Mouse (Mus musculus) macrophage (primary cell): ENCODE data around the gene Mob1b. TPM values are rescaled to one million over a fixed set of nuclear protein-coding genes. Genes with fewer than 3 reads are reported as not detected.

Source experiments
- H3K27ac ChIP-seq: fragments of 350-480 bp; formaldehyde crosslinking; 2 replicates; pipeline ENCODE4 v1.9.0; 2021
- H3K36me3 ChIP-seq: fragments of 350-480 bp; formaldehyde crosslinking; 2 replicates; pipeline ENCODE4 v1.9.0; 2021; ENCODE audit errors: inconsistent target
- H3K4me3 ChIP-seq: fragments of 350-480 bp; formaldehyde crosslinking; 2 replicates; pipeline ENCODE4 v1.9.0; 2021; ENCODE audit errors: inconsistent target
- H3K79me2 ChIP-seq: fragments of 350-480 bp; formaldehyde crosslinking; 2 replicates; pipeline ENCODE4 v1.9.0; 2021; ENCODE audit errors: inconsistent target
- WGBS: methylation state at CpG from one replicate; pipeline ENCODE4 v1.1.7; 2026; ENCODE audit warnings: inconsistent platforms; ENCODE audit not compliant: missing documents; 5-methylcytosine and 5-hydroxymethylcytosine counted together
- polyA plus RNA-seq: library from polyadenylated mRNA; stranded (reverse); fragments of 250-400 nt; gene quantifications from 3 replicates; pipeline ENCODE4 v1.2.4, GENCODE M21; 2018; ENCODE audit warnings: inconsistent platforms

The Mob1b gene
- polyA plus RNA-seq, 1 experiment from 2014 or later = 8.3 TPM

DNA sequence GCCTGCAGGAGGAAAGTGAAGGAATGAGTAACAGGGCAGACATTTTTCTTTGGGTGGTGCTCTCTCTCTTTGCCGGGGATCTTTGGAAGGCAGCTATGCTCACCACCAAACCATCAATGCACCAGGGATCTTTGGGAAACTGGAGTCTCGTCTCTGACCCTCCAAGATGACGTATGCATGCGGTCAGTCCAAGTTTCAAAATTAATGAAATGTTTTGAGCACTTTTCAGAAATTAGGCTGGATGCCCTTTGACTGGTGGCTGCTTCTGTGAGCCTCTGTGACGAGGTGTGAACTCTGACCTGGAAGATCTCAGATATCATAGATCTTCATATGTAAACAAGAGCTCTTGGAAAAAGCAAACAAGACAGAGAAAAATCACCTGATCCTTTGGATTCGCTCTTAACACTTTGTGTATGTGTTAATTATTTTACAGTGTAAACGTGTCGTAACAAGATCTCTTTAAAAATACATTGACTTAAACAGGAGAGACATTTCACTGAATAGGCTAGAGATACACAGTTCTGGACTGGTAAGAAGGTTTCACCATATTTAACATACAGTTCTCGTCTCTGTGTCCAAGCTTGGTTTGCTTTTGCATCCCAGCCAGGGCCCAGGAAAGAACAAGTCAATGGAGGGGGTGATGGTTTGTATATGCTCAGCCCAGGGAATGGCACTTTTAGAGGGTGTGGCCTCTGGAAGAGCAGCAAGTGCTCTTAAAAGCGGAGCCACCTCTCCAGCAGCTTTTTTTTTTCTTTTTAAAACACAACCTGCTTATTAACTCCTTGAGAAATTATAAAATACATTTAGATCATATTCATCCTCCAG is 29.8 kb upstream of the Mob1b start:
- 92% methylated on average over 9 of the region's 10 CpGs for WGBS
- Histone ChIP-seq H3K79me2 (no peaks in the 10 kb centered on the region), H3K4me3 (no peak overlapping the region), H3K36me3 (no peaks in the 10 kb centered on the region), H3K27ac (no peak overlapping the region)

DNA sequence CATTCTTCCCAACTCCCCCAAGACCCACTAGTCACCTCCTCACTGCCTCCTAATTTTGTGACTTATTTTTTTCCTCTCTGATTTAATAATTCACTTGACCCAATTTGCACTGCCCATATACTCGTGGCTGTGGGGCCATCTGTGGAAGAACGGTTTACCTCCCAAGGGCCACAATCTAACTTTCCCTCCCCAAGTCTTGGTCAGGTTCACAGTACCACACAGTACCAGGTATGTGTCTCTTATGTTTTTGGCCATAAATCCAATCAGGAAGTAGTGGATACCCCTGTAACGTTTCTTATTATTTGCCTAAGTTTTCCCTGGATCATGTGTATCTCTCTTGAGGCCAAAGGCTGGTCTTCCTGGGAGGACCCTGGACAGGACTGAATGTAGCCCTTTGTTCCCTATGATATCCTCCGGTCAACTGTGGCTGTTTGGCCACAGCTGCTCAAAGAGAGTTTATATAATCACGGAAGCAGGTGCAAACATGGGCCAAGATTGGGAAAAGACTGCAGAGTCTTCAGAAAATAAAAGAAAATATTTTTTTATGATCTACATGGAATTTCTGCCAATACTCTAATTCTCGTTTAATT is 29.1 kb upstream of the Mob1b start:
- H3K4me3 ChIP-seq = no peak overlapping the region
- 88% methylated on average over 6 of the region's 6 CpGs for WGBS
- H3K27ac ChIP-seq = no peak overlapping the region
- H3K36me3 ChIP-seq = no peaks in the 10 kb centered on the region
- H3K79me2 ChIP-seq = no peaks in the 10 kb centered on the region

DNA sequence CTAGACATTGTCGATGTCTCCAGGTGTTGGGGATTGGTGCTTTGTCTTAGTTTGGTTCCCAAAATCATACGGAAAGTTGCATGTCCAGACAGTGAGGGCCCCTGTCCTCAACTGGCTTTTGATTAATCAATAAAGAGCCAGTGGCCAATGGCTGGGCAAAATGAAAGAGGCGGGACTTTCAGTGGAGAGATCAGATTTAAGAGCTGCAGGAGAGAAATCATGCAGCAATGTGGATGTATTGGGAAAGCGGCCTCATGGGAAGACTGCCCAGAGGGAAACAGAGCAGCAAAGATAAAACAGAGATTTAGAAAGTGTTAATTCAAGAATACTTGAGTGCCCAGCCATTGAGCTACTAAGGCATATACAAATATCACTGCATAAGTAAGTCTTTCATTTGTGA is 28.1 kb upstream of the Mob1b start:
- Histone ChIP-seq H3K79me2 (no peaks in the 10 kb centered on the region), H3K4me3 (no peak overlapping the region), H3K27ac (no peak overlapping the region), H3K36me3 (no peaks in the 10 kb centered on the region)
- WGBS = 96% methylated on average over 4 of the region's 4 CpGs

DNA sequence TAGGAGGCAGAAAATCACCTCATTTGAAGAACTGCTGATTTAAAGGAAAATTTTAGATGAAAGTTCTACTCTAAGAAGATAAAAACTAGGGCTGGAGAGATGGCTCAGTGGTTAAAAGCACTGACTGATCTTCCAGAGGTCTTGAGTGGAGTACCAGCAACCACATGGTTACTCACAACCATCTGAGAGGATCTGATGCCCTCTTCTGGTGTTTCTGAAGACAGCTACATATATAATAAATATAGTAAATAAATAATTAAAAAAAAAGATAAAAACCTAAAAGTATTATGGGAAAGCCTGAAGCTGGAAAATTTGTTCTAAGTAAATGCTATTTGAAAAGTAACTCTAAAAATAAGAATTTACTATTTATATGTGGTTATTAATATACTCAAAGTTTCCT is 27.6 kb upstream of the Mob1b start:
- H3K27ac ChIP-seq = no peak overlapping the region

DNA sequence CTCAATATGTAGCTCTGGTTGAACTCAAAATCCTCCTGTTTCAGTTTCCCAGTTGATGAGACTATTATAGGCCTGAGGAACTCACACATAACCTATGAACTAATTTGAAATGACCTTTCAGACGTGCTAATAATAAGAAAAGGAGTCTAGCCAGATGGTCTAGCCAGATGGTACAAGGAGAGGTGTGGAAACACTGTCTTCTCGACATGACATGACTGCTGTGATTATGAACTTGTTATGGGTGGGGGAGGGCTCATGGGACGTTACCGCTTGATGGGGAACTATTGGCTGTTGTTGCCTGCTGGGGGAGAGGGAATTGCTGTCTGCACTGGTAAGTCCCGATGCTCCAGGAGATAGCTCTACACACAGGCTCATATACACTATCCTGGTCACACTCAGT is 23.4 kb upstream of the Mob1b start:
- WGBS = 90% methylated on average over 5 of the region's 5 CpGs
- Histone ChIP-seq H3K4me3 (no peak overlapping the region), H3K79me2 (no peaks in the 10 kb centered on the region), H3K27ac (no peak overlapping the region), H3K36me3 (no peaks in the 10 kb centered on the region)

More for the DNA sequence above, 27.6 kb upstream of the Mob1b start:
- Histone ChIP-seq H3K36me3 (no peaks in the 10 kb centered on the region), H3K4me3 (no peak overlapping the region), H3K79me2 (no peaks in the 10 kb centered on the region)

DNA sequence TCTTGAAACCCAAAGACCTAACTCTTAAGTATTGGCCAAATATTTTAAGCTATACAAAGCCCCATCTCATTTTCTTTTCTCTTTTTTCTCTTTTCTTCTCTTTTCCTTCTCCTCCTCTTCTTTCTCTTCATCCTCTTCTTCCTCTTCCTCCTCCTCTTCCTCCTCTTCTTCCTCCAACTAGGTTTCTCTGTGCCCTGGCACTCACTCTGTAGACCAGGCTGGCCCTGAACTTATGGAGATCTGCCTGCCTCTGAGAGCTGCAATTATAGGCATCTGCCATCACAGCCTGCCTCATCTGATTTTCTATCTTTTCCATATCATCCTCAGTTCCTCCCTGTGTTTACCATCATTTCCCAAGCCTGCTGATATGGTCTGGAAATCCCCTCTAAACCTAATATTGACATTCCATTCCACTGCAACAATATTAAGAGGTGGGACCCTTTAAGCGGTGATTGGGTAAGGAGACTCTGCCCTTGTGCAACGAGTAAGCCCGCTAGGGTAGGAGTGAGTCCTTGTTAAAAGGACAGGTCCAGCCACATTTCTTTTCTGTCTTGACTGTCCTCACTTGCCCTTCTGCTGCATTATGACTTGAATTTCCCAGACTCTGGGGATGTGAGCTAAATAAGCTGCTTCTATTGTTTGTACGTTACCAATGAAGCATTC is 21.3 kb upstream of the Mob1b start:
- 98% methylated on average over 4 of the region's 4 CpGs for WGBS
- Histone ChIP-seq H3K36me3 (no peaks in the 10 kb centered on the region), H3K4me3 (no peak overlapping the region), H3K27ac (no peak overlapping the region), H3K79me2 (no peaks in the 10 kb centered on the region)

DNA sequence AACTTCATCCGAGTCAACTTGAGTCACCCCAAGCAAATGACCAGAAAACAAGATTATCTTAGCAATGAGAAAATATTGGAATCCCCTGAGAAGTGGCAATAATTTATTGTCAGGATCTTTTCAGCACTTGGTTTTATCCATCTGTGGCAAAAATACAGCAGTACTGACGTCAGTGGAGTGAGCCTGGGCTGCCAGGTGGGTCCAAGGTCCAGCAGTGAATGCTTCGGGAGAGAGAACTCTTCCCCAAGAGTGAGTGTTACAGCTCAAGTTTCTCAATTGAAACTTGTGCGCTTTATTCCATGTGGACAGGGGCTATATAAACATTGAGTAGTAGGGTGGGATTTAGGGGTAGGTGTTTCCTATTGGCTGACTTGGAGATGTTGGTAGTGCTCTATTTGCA is 18.6 kb upstream of the Mob1b start:
- 83% methylated on average over 4 of the region's 4 CpGs for WGBS
- Histone ChIP-seq H3K79me2 (no peaks in the 10 kb centered on the region), H3K36me3 (no peaks in the 10 kb centered on the region), H3K27ac (no peak overlapping the region), H3K4me3 (no peak overlapping the region)

DNA sequence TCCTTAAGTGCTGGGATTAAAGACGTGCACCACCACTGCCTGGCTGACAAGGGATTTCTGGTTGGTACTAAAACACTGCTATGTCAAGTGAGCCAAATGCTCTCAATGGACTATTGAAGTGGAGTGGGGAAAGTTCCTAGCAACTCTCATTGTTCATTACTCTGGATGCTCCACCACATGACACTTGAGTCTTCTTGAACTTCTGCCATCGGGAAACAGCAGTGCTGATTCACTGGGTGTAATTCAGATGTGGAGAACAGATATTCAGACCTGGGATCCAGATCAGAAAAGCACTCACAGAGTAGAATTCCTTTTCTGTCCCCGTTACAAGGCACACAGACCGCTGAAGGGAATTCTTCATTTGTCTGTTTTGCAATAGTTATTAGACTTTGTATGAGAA is 17.1 kb upstream of the Mob1b start:
- Histone ChIP-seq H3K27ac (no peak overlapping the region), H3K4me3 (no peak overlapping the region), H3K36me3 (no peaks in the 10 kb centered on the region), H3K79me2 (no peaks in the 10 kb centered on the region)
- 92% methylated on average over 4 of the region's 4 CpGs for WGBS

DNA sequence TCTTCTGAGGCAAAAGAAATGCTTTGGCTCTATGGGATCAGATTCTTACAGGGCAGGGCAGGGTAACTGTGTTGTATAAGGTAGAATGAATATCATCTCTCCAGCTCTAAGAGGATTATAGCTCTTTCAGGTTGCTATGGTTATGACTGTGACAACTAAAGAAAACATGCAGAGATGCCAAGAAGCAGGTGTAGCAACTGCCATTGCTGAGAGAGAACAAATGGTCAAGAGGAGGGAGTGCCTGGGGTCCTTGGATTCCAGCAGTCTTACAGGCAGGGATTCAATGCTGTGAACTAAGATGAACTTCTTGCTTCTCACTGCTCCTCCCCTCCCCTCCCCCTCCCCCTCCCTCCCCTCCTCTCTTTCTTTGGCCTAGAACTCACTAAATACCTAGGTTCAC is 9.5 kb upstream of the Mob1b start:
- no peak overlapping the region for H3K27ac ChIP-seq
- no peaks in the 10 kb centered on the region for H3K36me3 ChIP-seq
- no peaks in the 10 kb centered on the region for H3K79me2 ChIP-seq
- no peak overlapping the region for H3K4me3 ChIP-seq

DNA sequence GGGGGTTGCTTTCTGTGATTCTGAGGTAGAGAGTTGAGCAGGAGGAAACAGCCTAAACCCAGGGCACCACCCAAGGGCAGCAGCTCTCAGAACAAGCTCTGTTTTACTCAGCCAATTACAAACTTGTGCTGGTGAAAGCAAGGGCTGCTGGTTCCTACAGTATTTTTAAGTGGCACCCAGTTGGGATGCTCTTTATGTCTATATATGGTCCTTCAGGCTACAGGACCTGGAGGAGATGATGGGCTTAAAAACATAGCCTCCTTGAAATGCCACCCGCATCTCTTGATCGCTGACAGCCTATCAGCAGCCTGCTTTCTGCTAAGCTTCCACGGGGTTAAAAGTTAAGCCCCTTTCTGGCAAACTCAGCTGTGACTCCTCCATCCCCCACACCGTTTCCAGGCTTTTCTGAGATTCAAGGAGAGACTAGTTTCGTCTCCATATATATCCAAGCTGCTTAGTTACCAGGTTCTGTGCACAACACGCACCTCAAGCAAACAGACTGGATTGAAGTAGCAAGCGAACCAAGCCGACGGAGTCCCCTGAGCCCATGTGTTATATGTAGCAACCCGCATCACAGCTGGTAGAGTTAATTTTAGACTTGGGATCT is 8.9 kb upstream of the Mob1b start:
- Histone ChIP-seq H3K36me3 (no peaks in the 10 kb centered on the region), H3K27ac (no peak overlapping the region), H3K4me3 (no peak overlapping the region), H3K79me2 (no peaks in the 10 kb centered on the region)
- WGBS = 79% methylated on average over 10 of the region's 10 CpGs

DNA sequence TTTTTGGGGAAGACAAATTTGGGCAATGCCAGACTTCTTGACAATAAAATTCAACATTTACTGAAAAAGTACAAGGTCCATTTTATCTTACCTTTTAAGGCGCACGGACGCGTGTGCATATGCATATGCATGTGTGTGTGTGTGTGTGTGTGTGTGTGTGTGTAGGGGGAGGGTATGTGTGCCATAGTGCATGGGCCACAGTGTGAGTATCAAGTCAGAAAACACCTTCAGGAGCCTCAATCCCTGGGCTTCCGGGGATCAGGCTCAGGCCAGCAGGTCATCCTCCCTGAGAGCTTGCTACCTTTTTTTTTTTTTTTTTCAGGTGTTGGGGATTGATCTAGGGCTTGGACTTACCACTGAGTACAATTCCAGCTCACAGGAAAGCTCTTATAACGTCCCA is 8.3 kb upstream of the Mob1b start:
- H3K4me3 ChIP-seq = no peak overlapping the region
- no peak overlapping the region for H3K27ac ChIP-seq
- no peaks in the 10 kb centered on the region for H3K36me3 ChIP-seq
- WGBS = 85% methylated on average over 6 of the region's 6 CpGs
- no peaks in the 10 kb centered on the region for H3K79me2 ChIP-seq

DNA sequence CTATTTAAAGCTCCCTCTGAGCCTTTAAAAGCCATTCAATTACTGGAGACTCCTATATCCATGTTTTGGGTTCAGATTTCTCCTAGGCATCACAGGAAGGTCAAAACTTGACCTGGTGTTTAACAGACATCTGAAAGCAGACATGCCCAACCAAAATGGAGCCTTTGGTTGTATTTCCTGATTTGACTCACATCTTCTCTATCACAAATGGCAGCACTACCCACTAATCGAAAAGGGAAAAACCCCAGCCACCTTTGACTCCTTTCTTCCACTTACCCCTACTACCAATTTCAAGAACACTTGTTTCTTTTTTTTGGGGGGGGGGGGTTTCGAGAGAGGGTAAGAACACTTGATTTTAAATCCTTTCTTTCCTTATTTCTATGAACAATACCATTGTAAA is 3.7 kb upstream of the Mob1b start:
- WGBS = 88% methylated on average over 2 of the region's 2 CpGs

DNA sequence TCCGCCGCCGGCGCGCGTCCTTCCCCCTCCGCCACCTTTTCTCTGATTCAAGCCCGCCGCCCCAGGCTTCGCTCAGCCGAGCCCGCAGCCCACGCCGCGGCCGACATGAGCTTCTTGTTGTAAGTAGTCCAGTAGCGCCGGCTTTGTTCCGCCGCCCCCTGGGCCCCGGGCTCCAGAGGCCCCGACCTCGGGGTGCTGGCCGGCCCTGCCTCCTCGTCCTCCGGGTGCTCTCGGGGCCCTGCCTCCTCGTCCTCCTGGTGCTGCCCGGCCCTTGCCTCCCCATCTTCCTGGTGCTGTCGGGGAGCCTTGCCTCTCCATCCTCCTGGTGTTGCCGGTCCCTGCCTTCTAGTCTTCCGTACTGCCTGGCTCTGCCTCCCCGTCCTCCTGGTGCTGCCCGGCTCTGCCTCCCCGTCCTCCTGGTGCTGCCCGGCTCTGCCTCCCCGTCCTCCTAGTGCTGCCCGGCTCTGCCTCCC is 384 bp downstream of the Mob1b start:
- Histone ChIP-seq H3K79me2 (peaks cover 51% of the 10 kb centered on the region), H3K4me3 (peak overlapping the region; percentile 49), H3K36me3 (no peaks in the 10 kb centered on the region), H3K27ac (0 out of 2 replicates have a peak overlapping the region, but pooled peaks have one; percentile 24)
- 1% methylated on average over 29 of the region's 38 CpGs for WGBS

More for the DNA sequence above, 3.7 kb upstream of the Mob1b start:
- H3K4me3 ChIP-seq = no peak overlapping the region
- peaks cover 10% of the 10 kb centered on the region for H3K79me2 ChIP-seq
- H3K27ac ChIP-seq = no peak overlapping the region
- no peaks in the 10 kb centered on the region for H3K36me3 ChIP-seq

DNA sequence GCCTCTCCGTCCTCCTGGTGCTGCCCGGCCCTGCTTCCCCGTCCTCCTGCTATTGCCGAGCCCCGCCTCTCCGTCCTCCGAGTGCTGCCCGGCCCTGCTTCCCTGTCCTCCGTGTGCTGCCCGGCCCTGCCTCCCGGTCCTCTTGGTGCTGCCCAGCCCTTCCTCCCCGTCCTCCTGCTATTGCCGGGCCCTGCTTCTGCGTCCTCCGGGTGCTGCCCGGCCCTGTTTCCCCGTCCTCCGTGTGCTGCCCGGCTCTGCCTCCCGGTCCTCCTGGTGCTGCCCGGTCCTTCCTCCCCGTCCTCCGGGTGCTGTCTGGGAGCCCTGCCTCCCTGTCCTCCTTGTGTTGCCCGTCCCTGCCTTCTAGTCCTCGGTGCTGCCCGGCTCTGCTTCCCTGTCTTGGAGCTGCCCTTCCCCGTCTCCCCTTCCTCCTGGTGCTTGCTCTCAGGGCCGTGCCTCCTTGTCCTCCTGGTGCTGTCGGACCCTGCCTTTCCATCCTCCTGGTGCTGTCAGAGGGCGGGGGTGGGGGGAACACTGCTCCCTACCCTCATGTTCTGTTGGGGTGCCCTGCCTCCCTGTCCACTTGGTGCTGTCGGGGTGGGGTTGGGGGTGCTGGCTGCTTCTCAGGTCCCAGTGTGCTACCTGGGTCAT is 1.0 kb downstream of the Mob1b start:
- 8% methylated on average over 31 of the region's 31 CpGs for WGBS
- Histone ChIP-seq H3K36me3 (no peaks in the 10 kb centered on the region), H3K79me2 (peaks cover 57% of the 10 kb centered on the region), H3K27ac (no peak overlapping the region), H3K4me3 (peak overlapping the region; percentile 49)
